In genomic region chr6:29198309-29199222, GRCm38 (mm10) we compare ENCODE assay signal across 8 mouse cellular contexts. TPM values are rescaled to one million over a fixed set of nuclear protein-coding genes. Genes with fewer than 3 reads are reported as not detected.
DNase-seq lines count a peak whose midpoint lies in the region; ATAC-seq lines count a peak whose summit lies in the region.

No protein-coding gene starts in this region.

- H3K9me3 ChIP-seq in hindbrain, embryonic 14.5 days (ENCODE audit: control insufficient read depth, low read length): no peaks in the 10 kb centered on the region

- peaks cover 24% of the 10 kb centered on the region for H3K36me3 ChIP-seq in hindbrain, embryonic 14.5 days (replicated peaks; ENCODE audit: control insufficient read depth, insufficient read depth)

- WGBS in hindbrain, embryonic 14.5 days: 8% methylated on average over 25 of the region's 25 CpGs

- H3K4me3 ChIP-seq in hindbrain, embryonic 14.5 days (replicated peaks; ENCODE audit: low read length): peak overlapping the region; percentile 20

- peak overlapping the region; percentile 77 for H3K27ac ChIP-seq in hindbrain, embryonic 14.5 days

- H3K9ac ChIP-seq in hindbrain, embryonic 14.5 days: peak overlapping the region; percentile 46

- no peaks in the 10 kb centered on the region; the same call in 1 of the 2 replicates for H3K27me3 ChIP-seq in hindbrain, embryonic 14.5 days (ENCODE audit: control insufficient read depth, insufficient read depth, low read length)

- DNase-seq in MN1 (ENCODE audit: low spot score): peak; percentile 95
- DNase-seq in cerebellum, adult 9-11 months: peak; percentile 87
- DNase-seq in frontal cortex, postnatal 25 days (ENCODE audit: low spot score in 2 of 2): peak; percentile 87 to 90
- peak; percentile 97 for DNase-seq in hindbrain, embryonic 14.5 days (ENCODE audit: low spot score)
- peak; percentile 79 to 94 for DNase-seq in layer of hippocampus, postnatal 25 days (ENCODE audit: extremely low spot score in 1 of 2, low spot score in 1 of 2)
- peak; percentile 94 for DNase-seq in lung, postnatal 14 days
- peak; percentile 68 for DNase-seq in retina, adult 2 months (ENCODE audit: low read depth, low spot score)
- DNase-seq in thymus, postnatal 25 days: peak; percentile 81

- H3K4me1 ChIP-seq in hindbrain, embryonic 14.5 days (replicated peaks; ENCODE audit: control insufficient read depth, insufficient read depth, low read length): peaks cover 17% of the 10 kb centered on the region

- peak overlapping the region; percentile 54 for H3K4me2 ChIP-seq in hindbrain, embryonic 14.5 days (replicated peaks)

- peak; percentile 89 for ATAC-seq in hindbrain, embryonic 14.5 days (ENCODE audit: low FRiP score)

RNA-seq across cellular contexts. Expression of gene Impdh1, which starts 17.6 kb away (rescaled TPM):
- polyA plus RNA-seq in hindbrain, embryonic 14.5 days (2014; fragmentation: Nextera tagmentation; extraction: Ambion mirVana): 60.8 and 65.0 TPM in 2 replicates
- 10 to 100 TPM; 44.4 to 48.3 TPM for total RNA-seq in layer of hippocampus, postnatal 25 days (2021)

RNA-seq across cellular contexts. Expression of gene Prrt4, which starts 19.2 kb away (rescaled TPM):
- polyA plus RNA-seq in hindbrain, embryonic 14.5 days (2014; fragmentation: Nextera tagmentation; extraction: Ambion mirVana): 10.0 and 11.0 TPM in 2 replicates
- total RNA-seq in layer of hippocampus, postnatal 25 days (2021): 1 to 10 TPM; 3.2 to 3.6 TPM

RNA-seq across cellular contexts. Expression of gene Rbm28, which starts 33.8 kb away (rescaled TPM):
- 42.7 and 43.0 TPM in 2 replicates for polyA plus RNA-seq in hindbrain, embryonic 14.5 days (2014; fragmentation: Nextera tagmentation; extraction: Ambion mirVana)
- total RNA-seq in layer of hippocampus, postnatal 25 days (2021): 10 to 100 TPM; 35.6 to 49.6 TPM

Comparison
In these comparisons a context has a peak if more than half of its experiments do, and no peak if none do; other contexts are left out.
1. Peak in every context shown above with its lines: DNase-seq, ATAC-seq, H3K4me3 ChIP-seq and H3K27ac ChIP-seq.